Mouse (Mus musculus) skeletal muscle tissue, postnatal 0 days (tissue): Measurements from ENCODE around the gene Vrk3. TPM values are rescaled to one million over a fixed set of nuclear protein-coding genes. Genes with fewer than 3 reads are reported as not detected.

Experiments used
- polyA plus RNA-seq: library from polyadenylated mRNA; unstranded; fragments of >200 nt; fragmentation: Nextera tagmentation; extraction: Ambion mirVana; gene quantifications from 2 replicates; pipeline ENCODE4 v1.2.1, GENCODE M21; 2015

The Vrk3 gene
- 19.5 and 19.6 TPM in 2 replicates for polyA plus RNA-seq

GRCm38 (mm10) chr7:44748101-44749044 is at the start of gene Vrk3:
Gene Vrk3, plus strand, starts transcription at chr7:44748413.

GRCm38 (mm10) chr7:44708574-44708973 is 39.6 kb upstream of the Vrk3 start, which contains the start of gene Izumo2:
Gene Izumo2, plus strand, starts transcription at chr7:44708742.

GRCm38 (mm10) chr7:44750950-44751349 is 2.7 kb downstream of the Vrk3 start, which contains the start of gene Zfp473:
Gene Zfp473, minus strand, starts transcription at chr7:44751050.

GRCm38 (mm10) chr7:44815721-44816469 is 67.7 kb downstream of the Vrk3 start, which contains the start of the genes Nup62 and Il4i1:
Gene Nup62, plus strand, starts transcription at chr7:44816088.
Gene Il4i1, plus strand, starts transcription at chr7:44816387.

GRCm38 (mm10) chr7:44816470-44817021 is 68.3 kb downstream of the Vrk3 start, which contains the start of gene Atf5:
Gene Atf5, minus strand, starts transcription at chr7:44816658.

Other genes starting within 250 kb of the Vrk3 start
- gene Mybpc2, start 223.8 kb upstream of the Vrk3 start, polyA plus RNA-seq = 253 and 339 TPM in 2 replicates
- gene Spib, start 216.3 kb upstream of the Vrk3 start, polyA plus RNA-seq = 0.09 and 0.24 TPM in 2 replicates
- gene Pold1, start 199.6 kb upstream of the Vrk3 start, polyA plus RNA-seq = 16.8 and 19.4 TPM in 2 replicates
- gene Nr1h2, start 194.5 kb upstream of the Vrk3 start, polyA plus RNA-seq = 42.1 and 49.0 TPM in 2 replicates
- 0.81 and 1.3 TPM in 2 replicates for gene Napsa, start 176.0 kb upstream of the Vrk3 start, polyA plus RNA-seq
- 0.06 and 0.17 TPM in 2 replicates for gene Kcnc3, start 157.7 kb upstream of the Vrk3 start, polyA plus RNA-seq
- gene Myh14, start 77.6 kb upstream of the Vrk3 start, polyA plus RNA-seq = 2.8 and 3.5 TPM in 2 replicates
- not detected in 2 replicates for gene Izumo2, start 39.7 kb upstream of the Vrk3 start, polyA plus RNA-seq
- gene Zfp473, start 2.6 kb downstream of the Vrk3 start, polyA plus RNA-seq = 0.09 and 0.21 TPM in 2 replicates
- 35.6 and 36.2 TPM in 2 replicates for gene Nup62, start 67.7 kb downstream of the Vrk3 start, polyA plus RNA-seq
- gene Il4i1, start 68.0 kb downstream of the Vrk3 start, polyA plus RNA-seq = 1.1 and 1.4 TPM in 2 replicates
- gene Atf5, start 68.2 kb downstream of the Vrk3 start, polyA plus RNA-seq = 5.4 and 7.6 TPM in 2 replicates
- gene Akt1s1, start 100.6 kb downstream of the Vrk3 start, polyA plus RNA-seq = 113 and 122 TPM in 2 replicates
- 69.5 and 72.2 TPM in 2 replicates for gene Tbc1d17, start 100.7 kb downstream of the Vrk3 start, polyA plus RNA-seq
- gene Pnkp, start 108.7 kb downstream of the Vrk3 start, polyA plus RNA-seq = 20.1 and 24.8 TPM in 2 replicates
- gene Ptov1, start 121.4 kb downstream of the Vrk3 start, polyA plus RNA-seq = 285 and 322 TPM in 2 replicates
- gene Med25, start 144.3 kb downstream of the Vrk3 start, polyA plus RNA-seq = 58.9 and 61.2 TPM in 2 replicates
- gene Fuz, start 147.7 kb downstream of the Vrk3 start, polyA plus RNA-seq = 17.2 and 18.5 TPM in 2 replicates
- 39.7 and 41.5 TPM in 2 replicates for gene Ap2a1, start 181.1 kb downstream of the Vrk3 start, polyA plus RNA-seq
- gene Tsks, start 194.8 kb downstream of the Vrk3 start, polyA plus RNA-seq = 0.10 and 0.15 TPM in 2 replicates
- 7.1 and 8.2 TPM in 2 replicates for gene Cpt1c, start 226.4 kb downstream of the Vrk3 start, polyA plus RNA-seq
- gene Prmt1, start 238.2 kb downstream of the Vrk3 start, polyA plus RNA-seq = 287 and 322 TPM in 2 replicates
- gene Irf3, start 249.2 kb downstream of the Vrk3 start, polyA plus RNA-seq = 46.8 and 50.0 TPM in 2 replicates